ENCODE assay signal across 8 mouse cellular contexts in genomic region chr9:31212500-31213008, GRCm38 (mm10). TPM values are rescaled to one million over a fixed set of nuclear protein-coding genes. Genes with fewer than 3 reads are reported as not detected.
DNase-seq lines count a peak whose midpoint lies in the region; ATAC-seq and TF ChIP-seq lines count a peak whose summit lies in the region.

No protein-coding gene starts in this region.

- no peak for TF ChIP-seq POLR2A in heart, adult 2 months (IDR thresholded peaks at IDR 0.05; ENCODE audit: insufficient read depth, low read depth, low read length)

- peak overlapping the region; percentile 73 for H3K4me2 ChIP-seq in hindbrain, embryonic 11.5 days (replicated peaks; ENCODE audit: low read depth, low read length)
- H3K4me2 ChIP-seq in liver, embryonic 13.5 days: peak overlapping the region; percentile 85
- H3K4me2 ChIP-seq in stomach, postnatal 0 days (replicated peaks; ENCODE audit: low read depth): peak overlapping the region; percentile 85

- 47% methylated on average over 12 of the region's 12 CpGs for WGBS in heart, adult 2 months
- 18% methylated on average over 12 of the region's 12 CpGs for WGBS in hindbrain, embryonic 11.5 days
- 59% methylated on average over 12 of the region's 12 CpGs for WGBS in liver, embryonic 13.5 days (ENCODE audit: insufficient replicate concordance)
- WGBS in stomach, postnatal 0 days: 33% methylated on average over 12 of the region's 12 CpGs

- H3K9me3 ChIP-seq in hindbrain, embryonic 11.5 days (ENCODE audit: control insufficient read depth, low read length): no peaks in the 10 kb centered on the region
- H3K9me3 ChIP-seq in liver, embryonic 13.5 days (replicated peaks): no peaks in the 10 kb centered on the region
- H3K9me3 ChIP-seq in stomach, postnatal 0 days (ENCODE audit: control insufficient read depth, low read length): no peaks in the 10 kb centered on the region

- no peak for TF ChIP-seq EP300 in heart, adult 2 months (IDR thresholded peaks at IDR 0.05; ENCODE audit: insufficient read depth, low read depth, low read length)
- TF ChIP-seq EP300 in stomach, postnatal 0 days (optimal IDR thresholded peaks at IDR 0.05): no peak

- peaks cover 2% of the 10 kb centered on the region for H3K4me1 ChIP-seq in heart, adult 2 months (ENCODE audit: control insufficient read depth, insufficient read depth, low read length)
- H3K4me1 ChIP-seq in hindbrain, embryonic 11.5 days (replicated peaks; ENCODE audit: control insufficient read depth, insufficient read depth, low read length): no peaks in the 10 kb centered on the region
- peaks cover 44% of the 10 kb centered on the region for H3K4me1 ChIP-seq in liver, embryonic 13.5 days (replicated peaks)
- H3K4me1 ChIP-seq in stomach, postnatal 0 days (replicated peaks; ENCODE audit: control insufficient read depth, insufficient read depth): no peaks in the 10 kb centered on the region; the same call in 1 of the 2 replicates

- H3K27me3 ChIP-seq in heart, adult 2 months (ENCODE audit: control insufficient read depth, insufficient read depth, low read length): no peaks in the 10 kb centered on the region
- no peaks in the 10 kb centered on the region for H3K27me3 ChIP-seq in hindbrain, embryonic 11.5 days (ENCODE audit: control insufficient read depth, insufficient read depth, low read length)
- H3K27me3 ChIP-seq in liver, embryonic 13.5 days: no peaks in the 10 kb centered on the region
- H3K27me3 ChIP-seq in stomach, postnatal 0 days (ENCODE audit: control insufficient read depth, insufficient read depth, low read length): no peaks in the 10 kb centered on the region

- peaks cover 2% of the 10 kb centered on the region for H3K36me3 ChIP-seq in heart, adult 2 months (ENCODE audit: control insufficient read depth, insufficient read depth, low read length)
- H3K36me3 ChIP-seq in hindbrain, embryonic 11.5 days (ENCODE audit: control insufficient read depth, insufficient read depth, low read length): no peaks in the 10 kb centered on the region
- H3K36me3 ChIP-seq in liver, embryonic 13.5 days: no peaks in the 10 kb centered on the region
- H3K36me3 ChIP-seq in stomach, postnatal 0 days (ENCODE audit: control insufficient read depth, insufficient read depth, low read length): no peaks in the 10 kb centered on the region

- H3K4me3 ChIP-seq in heart, adult 2 months: peak overlapping the region; percentile 100
- H3K4me3 ChIP-seq in hindbrain, embryonic 11.5 days (ENCODE audit: low read depth, low read length): peak overlapping the region; percentile 89
- H3K4me3 ChIP-seq in liver, embryonic 13.5 days (replicated peaks): peak overlapping the region; percentile 99
- H3K4me3 ChIP-seq in stomach, postnatal 0 days (ENCODE audit: low read depth, low read length): peak overlapping the region; percentile 96

- H3K79me2 ChIP-seq in heart, adult 2 months (replicated peaks; ENCODE audit: control insufficient read depth, insufficient read depth, low read length): 0 out of 2 replicates have a peak, but pooled peaks cover 1% of the 10 kb centered on the region

- H3K27ac ChIP-seq in heart, adult 2 months: peak overlapping the region; percentile 87
- H3K27ac ChIP-seq in hindbrain, embryonic 11.5 days (ENCODE audit: low read depth, low read length): peak overlapping the region; percentile 88
- H3K27ac ChIP-seq in liver, embryonic 13.5 days: peak overlapping the region; percentile 45; the same call in 1 of the 2 replicates
- H3K27ac ChIP-seq in stomach, postnatal 0 days (replicated peaks): peak overlapping the region; percentile 76

- H3K9ac ChIP-seq in heart, adult 2 months (ENCODE audit: low read depth, low read length): peak overlapping the region; percentile 74
- peak overlapping the region; percentile 69 for H3K9ac ChIP-seq in hindbrain, embryonic 11.5 days (ENCODE audit: low read depth, low read length)
- peak overlapping the region; percentile 70 for H3K9ac ChIP-seq in liver, embryonic 13.5 days
- H3K9ac ChIP-seq in stomach, postnatal 0 days (ENCODE audit: low read length): peak overlapping the region; percentile 68

- intact Hi-C loops in heart, adult 2 months (cut with DNase I): loop anchor here (5.0 kb wide), 3 partner anchors 35 to 60 kb away; no protein-coding TSS in a partner anchor

- peak; percentile 7; the same call in 1 of the 2 replicates for ATAC-seq in hindbrain, embryonic 11.5 days (ENCODE audit: low FRiP score)
- ATAC-seq in liver, embryonic 13.5 days (ENCODE audit: low read depth): no peak
- no peak for ATAC-seq in stomach, postnatal 0 days (ENCODE audit: low FRiP score, low TSS enrichment)

- no peak for TF ChIP-seq CTCF in heart, adult 2 months (IDR thresholded peaks at IDR 0.05)
- TF ChIP-seq CTCF in stomach, postnatal 0 days (IDR thresholded peaks at IDR 0.05; ENCODE audit: low read depth): no peak

- DNase-seq in heart, adult 2 months: no peak
- DNase-seq in heart, adult 18-20 months: no peak
- peak; percentile 39 for DNase-seq in urinary bladder, postnatal 14 days (ENCODE audit: low spot score)
- DNase-seq in urinary bladder, postnatal 25 days (ENCODE audit: low spot score): no peak
- peak; percentile 58 for DNase-seq in hindbrain, embryonic 11.5 days (ENCODE audit: low spot score)
- no peak for DNase-seq in liver, embryonic 13.5 days
- DNase-seq in stomach, postnatal 0 days (ENCODE audit: low spot score): peak; percentile 16
- no peak for DNase-seq in urinary bladder, postnatal 10 days (ENCODE audit: low spot score)

RNA-seq across cellular contexts. Expression of gene Aplp2, which starts 0.9 kb away (rescaled TPM):
- 100 to 1,000 TPM; 285 to 294 TPM for total RNA-seq in heart, adult 2 months (2021)
- polyA plus RNA-seq in heart, adult 2 months (2012; rRNA removed): 413 and 640 TPM in 2 replicates
- 100 to 1,000 TPM; 318 to 322 TPM for total RNA-seq in heart, adult 18-20 months (2021)
- 240 and 278 TPM in 2 replicates for polyA plus RNA-seq in hindbrain, embryonic 11.5 days (2014; fragmentation: Nextera tagmentation; extraction: Ambion mirVana)
- polyA plus RNA-seq in liver, embryonic 13.5 days (2015; fragmentation: Nextera tagmentation; extraction: Ambion mirVana): 164 and 196 TPM in 2 replicates
- polyA plus RNA-seq in stomach, postnatal 0 days (2015; fragmentation: Nextera tagmentation; extraction: Ambion mirVana): 187 and 200 TPM in 2 replicates

Comparison
In these comparisons a context has a peak if more than half of its experiments do, and no peak if none do; other contexts are left out.
1. DNase-seq: peak in urinary bladder, postnatal 14 days (single experiment), hindbrain, embryonic 11.5 days (single experiment) and stomach, postnatal 0 days (single experiment); none in heart, adult 2 months (0 of 2), heart, adult 18-20 months (0 of 2), urinary bladder, postnatal 25 days (single experiment), liver, embryonic 13.5 days (single experiment) and urinary bladder, postnatal 10 days (single experiment).
2. Peak in every context shown above with its lines, with median percentiles within 50 percentile points of each other: H3K27ac ChIP-seq, H3K4me3 ChIP-seq, H3K9ac ChIP-seq and H3K4me2 ChIP-seq.